Mouse (Mus musculus): ENCODE measurements at regions not wholly inside any gene's neighbourhood (a gene's known extent, or its start where the extent isn't known, plus 50 kb on each side); places are given as distances from the start of the nearest gene placed in this dataset.
A peak's percentile ranks its signal among the peaks of the same experiment; 100 is the strongest.

- Histone ChIP-seq H3K36me3 (ENCODE audit: control insufficient read depth, insufficient read depth, low read length) (no peaks in the 10 kb centered on the region), H3K9ac (ENCODE audit: low read depth, low read length, severe bottlenecking) (no peak overlapping the region), H3K27ac (replicated peaks; ENCODE audit: low read depth, low read length) (no peak overlapping the region), H3K9me3 (ENCODE audit: control insufficient read depth, low read length) (no peaks in the 10 kb centered on the region), H3K27me3 (ENCODE audit: control insufficient read depth, insufficient read depth, low read length) (no peaks in the 10 kb centered on the region), H3K4me3 (replicated peaks; ENCODE audit: low read length) (no peak overlapping the region), H3K4me1 (ENCODE audit: control insufficient read depth, insufficient read depth, low read length) (0 out of 2 replicates have a peak, but pooled peaks cover 3% of the 10 kb centered on the region), H3K4me2 (replicated peaks; ENCODE audit: low read depth, low read length, severe bottlenecking) (no peak overlapping the region)
- no peak for TF ChIP-seq POLR2A (IDR thresholded peaks at IDR 0.05; ENCODE audit: borderline replicate concordance, extremely low read depth, insufficient read depth, insufficient read length)
- DNase-seq (ENCODE audit: low spot score) (no peak), ATAC-seq (ENCODE audit: low FRiP score, low read depth) (no peak)
- WGBS, result 74% methylated on average over 4 of the region's 4 CpGs
Measured at GRCm38 (mm10) chr4:56373167-56373566, 366.7 kb upstream of the Gm26657 start.

- WGBS, result 57% methylated on average over 7 of the region's 7 CpGs
- Histone ChIP-seq H3K4me3 (replicated peaks; ENCODE audit: low read length) (no peak overlapping the region), H3K4me1 (ENCODE audit: control insufficient read depth, insufficient read depth, low read length) (0 out of 2 replicates have a peak, but pooled peaks cover 3% of the 10 kb centered on the region), H3K27ac (replicated peaks; ENCODE audit: low read depth, low read length) (no peak overlapping the region), H3K27me3 (ENCODE audit: control insufficient read depth, insufficient read depth, low read length) (no peaks in the 10 kb centered on the region), H3K9ac (ENCODE audit: low read depth, low read length, severe bottlenecking) (no peak overlapping the region), H3K36me3 (ENCODE audit: control insufficient read depth, insufficient read depth, low read length) (no peaks in the 10 kb centered on the region), H3K9me3 (ENCODE audit: control insufficient read depth, low read length) (no peaks in the 10 kb centered on the region), H3K4me2 (replicated peaks; ENCODE audit: low read depth, low read length, severe bottlenecking) (no peak overlapping the region)
- ATAC-seq (ENCODE audit: low FRiP score, low read depth) (no peak), DNase-seq (ENCODE audit: low spot score) (peak; percentile 36)
- TF ChIP-seq POLR2A (IDR thresholded peaks at IDR 0.05; ENCODE audit: borderline replicate concordance, extremely low read depth, insufficient read depth, insufficient read length), result no peak
Measured at GRCm38 (mm10) chr4:56372711-56373110, 367.2 kb upstream of the Gm26657 start.

GRCm38 (mm10) chr4:56364594-56364993 is 375.3 kb upstream of the Gm26657 start:
- no peaks in the 10 kb centered on the region for H3K27me3 ChIP-seq (ENCODE audit: control insufficient read depth, insufficient read depth, low read length)
- H3K36me3 ChIP-seq (ENCODE audit: control insufficient read depth, insufficient read depth, low read length), result no peaks in the 10 kb centered on the region
- H3K27ac ChIP-seq (replicated peaks; ENCODE audit: low read depth, low read length), result no peak overlapping the region
- no peaks in the 10 kb centered on the region for H3K9me3 ChIP-seq (ENCODE audit: control insufficient read depth, low read length)
- H3K4me3 ChIP-seq (replicated peaks; ENCODE audit: low read length), result no peak overlapping the region
- ATAC-seq (ENCODE audit: low FRiP score, low read depth) (no peak), DNase-seq (ENCODE audit: low spot score) (no peak)
- no peak for TF ChIP-seq POLR2A (IDR thresholded peaks at IDR 0.05; ENCODE audit: borderline replicate concordance, extremely low read depth, insufficient read depth, insufficient read length)
- peaks cover 8% of the 10 kb centered on the region; the same call in 1 of the 2 replicates for H3K4me1 ChIP-seq (ENCODE audit: control insufficient read depth, insufficient read depth, low read length)
- WGBS, result 62% methylated on average over 6 of the region's 6 CpGs
- no peak overlapping the region for H3K4me2 ChIP-seq (replicated peaks; ENCODE audit: low read depth, low read length, severe bottlenecking)
- H3K9ac ChIP-seq (ENCODE audit: low read depth, low read length, severe bottlenecking), result no peak overlapping the region

GRCm38 (mm10) chr4:56362121-56362520 is 377.7 kb upstream of the Gm26657 start:
- no peak for TF ChIP-seq POLR2A (IDR thresholded peaks at IDR 0.05; ENCODE audit: borderline replicate concordance, extremely low read depth, insufficient read depth, insufficient read length)
- ATAC-seq (ENCODE audit: low FRiP score, low read depth), result no peak
- Histone ChIP-seq H3K4me3 (replicated peaks; ENCODE audit: low read length) (no peak overlapping the region), H3K9me3 (ENCODE audit: control insufficient read depth, low read length) (no peaks in the 10 kb centered on the region), H3K9ac (ENCODE audit: low read depth, low read length, severe bottlenecking) (no peak overlapping the region), H3K4me1 (ENCODE audit: control insufficient read depth, insufficient read depth, low read length) (peaks cover 8% of the 10 kb centered on the region; the same call in 1 of the 2 replicates), H3K4me2 (replicated peaks; ENCODE audit: low read depth, low read length, severe bottlenecking) (no peak overlapping the region), H3K36me3 (ENCODE audit: control insufficient read depth, insufficient read depth, low read length) (no peaks in the 10 kb centered on the region), H3K27me3 (ENCODE audit: control insufficient read depth, insufficient read depth, low read length) (no peaks in the 10 kb centered on the region), H3K27ac (replicated peaks; ENCODE audit: low read depth, low read length) (no peak overlapping the region)
- WGBS, result 44% methylated on average over 6 of the region's 6 CpGs
- peak; percentile 61 for DNase-seq (ENCODE audit: low spot score)

GRCm38 (mm10) chr4:56349216-56349615 is 390.7 kb upstream of the Gm26657 start:
- no peak; the same call in 1 of the 2 replicates for ATAC-seq (ENCODE audit: low FRiP score, low read depth)
- no peak overlapping the region for H3K9ac ChIP-seq (ENCODE audit: low read depth, low read length, severe bottlenecking)
- H3K27ac ChIP-seq (replicated peaks; ENCODE audit: low read depth, low read length), result no peak overlapping the region
- no peak overlapping the region for H3K4me2 ChIP-seq (replicated peaks; ENCODE audit: low read depth, low read length, severe bottlenecking)
- no peaks in the 10 kb centered on the region for H3K36me3 ChIP-seq (ENCODE audit: control insufficient read depth, insufficient read depth, low read length)
- no peak for DNase-seq (ENCODE audit: low spot score)
- no peak overlapping the region for H3K4me3 ChIP-seq (replicated peaks; ENCODE audit: low read length)
- H3K4me1 ChIP-seq (ENCODE audit: control insufficient read depth, insufficient read depth, low read length), result no peaks in the 10 kb centered on the region
- 55% methylated on average over 5 of the region's 5 CpGs for WGBS
- no peaks in the 10 kb centered on the region for H3K27me3 ChIP-seq (ENCODE audit: control insufficient read depth, insufficient read depth, low read length)
- no peaks in the 10 kb centered on the region for H3K9me3 ChIP-seq (ENCODE audit: control insufficient read depth, low read length)
- TF ChIP-seq POLR2A (IDR thresholded peaks at IDR 0.05; ENCODE audit: borderline replicate concordance, extremely low read depth, insufficient read depth, insufficient read length), result no peak

- no peak overlapping the region for H3K4me2 ChIP-seq (replicated peaks; ENCODE audit: low read depth, low read length, severe bottlenecking)
- no peaks in the 10 kb centered on the region for H3K9me3 ChIP-seq (ENCODE audit: control insufficient read depth, low read length)
- no peak for TF ChIP-seq POLR2A (IDR thresholded peaks at IDR 0.05; ENCODE audit: borderline replicate concordance, extremely low read depth, insufficient read depth, insufficient read length)
- H3K27me3 ChIP-seq (ENCODE audit: control insufficient read depth, insufficient read depth, low read length), result no peaks in the 10 kb centered on the region
- ATAC-seq (ENCODE audit: low FRiP score, low read depth) (no peak), DNase-seq (ENCODE audit: low spot score) (no peak)
- no peak overlapping the region for H3K9ac ChIP-seq (ENCODE audit: low read depth, low read length, severe bottlenecking)
- H3K4me3 ChIP-seq (replicated peaks; ENCODE audit: low read length), result no peak overlapping the region
- 80% methylated on average over 5 of the region's 5 CpGs for WGBS
- H3K27ac ChIP-seq (replicated peaks; ENCODE audit: low read depth, low read length), result no peak overlapping the region
- H3K4me1 ChIP-seq (ENCODE audit: control insufficient read depth, insufficient read depth, low read length), result no peaks in the 10 kb centered on the region
- no peaks in the 10 kb centered on the region for H3K36me3 ChIP-seq (ENCODE audit: control insufficient read depth, insufficient read depth, low read length)
Measured at GRCm38 (mm10) chr4:56325156-56325555, 414.7 kb upstream of the Gm26657 start.

All from limb, embryonic 14.5 days (tissue).